Mouse (Mus musculus): Measurements from ENCODE around the gene Umad1.

- TF ChIP-seq CTCF (conservative IDR thresholded peaks at IDR 0.05; ENCODE audit: insufficient read depth, insufficient read length, low read depth, low read length) (no peak), POLR2A (IDR thresholded peaks at IDR 0.05; ENCODE audit: low read depth, low read length) (no peak)
Observed at GRCm38 (mm10) chr6:8364757-8365150, 105.7 kb downstream of the Umad1 start.

Data from kidney, adult 2 months (tissue).